Mouse (Mus musculus): ENCODE data around the gene Ccdc88b.
"Not testable (repeated sequence)": the region's sequence is repeated elsewhere in the genome, so short reads cannot be mapped to it uniquely, and the experiment has no call there.

Ccdc88b gene

GRCm38 (mm10) chr19:6858031-6858430, at the start of gene Ccdc88b:
Ccdc88b (minus strand) TSS chr19:6858211.
- peak; percentile 77 to 83 for DNase-seq (ENCODE audit: low spot score in 2 of 2)

GRCm38 (mm10) chr19:6907094-6907493, 49.1 kb upstream of the Ccdc88b start:
- peak in 1 of 2 experiments; percentile 61 for DNase-seq (ENCODE audit: low spot score in 2 of 2)

- DNase-seq (ENCODE audit: low spot score in 2 of 2), result peak in 1 of 2 experiments; percentile 58
Measured at GRCm38 (mm10) chr19:6906199-6906598, 48.2 kb upstream of the Ccdc88b start.

- peak in 1 of 2 experiments; percentile 56 for DNase-seq (ENCODE audit: low spot score in 2 of 2)
Measured at GRCm38 (mm10) chr19:6905498-6906159, 47.6 kb upstream of the Ccdc88b start.

- no peak for DNase-seq (ENCODE audit: low spot score in 2 of 2)
Measured at GRCm38 (mm10) chr19:6904846-6905245, 46.8 kb upstream of the Ccdc88b start.

- DNase-seq (ENCODE audit: low spot score in 2 of 2), result no peak
Measured at GRCm38 (mm10) chr19:6903031-6903430, 45.0 kb upstream of the Ccdc88b start.

GRCm38 (mm10) chr19:6899641-6900040, 41.6 kb upstream of the Ccdc88b start:
- DNase-seq (ENCODE audit: low spot score in 2 of 2), result no peak

- not testable (repeated sequence) for DNase-seq (ENCODE audit: low spot score in 2 of 2)
Measured at GRCm38 (mm10) chr19:6895608-6896305, 37.7 kb upstream of the Ccdc88b start.

- DNase-seq (ENCODE audit: low spot score in 2 of 2), result no peak
Measured at GRCm38 (mm10) chr19:6893731-6894451, 35.9 kb upstream of the Ccdc88b start.

- no peak for DNase-seq (ENCODE audit: low spot score in 2 of 2)
Measured at GRCm38 (mm10) chr19:6892512-6892911, 34.5 kb upstream of the Ccdc88b start.

GRCm38 (mm10) chr19:6877965-6878364, 20.0 kb upstream of the Ccdc88b start:
- no peak for DNase-seq (ENCODE audit: low spot score in 2 of 2)

- no peak for DNase-seq (ENCODE audit: low spot score in 2 of 2)
Measured at GRCm38 (mm10) chr19:6876799-6877198, 18.8 kb upstream of the Ccdc88b start.

GRCm38 (mm10) chr19:6875834-6876233, 17.8 kb upstream of the Ccdc88b start:
- DNase-seq (ENCODE audit: low spot score in 2 of 2), result no peak

GRCm38 (mm10) chr19:6874257-6874656, 16.2 kb upstream of the Ccdc88b start:
- DNase-seq (ENCODE audit: low spot score in 2 of 2), result no peak

GRCm38 (mm10) chr19:6872701-6873100, 14.7 kb upstream of the Ccdc88b start:
- no peak for DNase-seq (ENCODE audit: low spot score in 2 of 2)

GRCm38 (mm10) chr19:6871574-6872271, 13.7 kb upstream of the Ccdc88b start:
- DNase-seq (ENCODE audit: low spot score in 2 of 2), result peak in 1 of 2 experiments; percentile 46

- DNase-seq (ENCODE audit: low spot score in 2 of 2), result peak; percentile 50 to 76
Measured at GRCm38 (mm10) chr19:6869355-6869754, 11.3 kb upstream of the Ccdc88b start.

- DNase-seq (ENCODE audit: low spot score in 2 of 2), result no peak
Measured at GRCm38 (mm10) chr19:6861451-6861850, 3.4 kb upstream of the Ccdc88b start.

GRCm38 (mm10) chr19:6860706-6861105, 2.7 kb upstream of the Ccdc88b start:
- DNase-seq (ENCODE audit: low spot score in 2 of 2), result peak; percentile 48 to 76

GRCm38 (mm10) chr19:6859971-6860370, 2.0 kb upstream of the Ccdc88b start:
- no peak for DNase-seq (ENCODE audit: low spot score in 2 of 2)

- no peak for DNase-seq (ENCODE audit: low spot score in 2 of 2)
Measured at GRCm38 (mm10) chr19:6859032-6859651, 1.1 kb upstream of the Ccdc88b start.

Data from spleen, postnatal 4 days (tissue).